Mouse (Mus musculus): ENCODE data around the gene Pigo.

GRCm38 (mm10) chr4:43021341-43021740, 4.3 kb downstream of the Pigo start:
- TF ChIP-seq CTCF (IDR thresholded peaks at IDR 0.05; ENCODE audit: low read depth, low read length): no peak
- no peak for TF ChIP-seq TAL1 (conservative IDR thresholded peaks at IDR 0.05; ENCODE audit: low read depth, low read length)
- TF ChIP-seq GATA1 (IDR thresholded peaks at IDR 0.05; ENCODE audit: borderline replicate concordance, low read length): no peak
- TF ChIP-seq POLR2AphosphoS5 (IDR thresholded peaks at IDR 0.05; ENCODE audit: insufficient replicate concordance, low read depth, low read length): no peak
